Mouse (Mus musculus) lung, embryonic 14.5 days (tissue): ENCODE data around the gene Usp45. TPM values are rescaled to one million over a fixed set of nuclear protein-coding genes. Genes with fewer than 3 reads are reported as not detected.

Experiments used
- ATAC-seq: fragments of 200-750 bp; cut with Nextera tagmentation; 2 replicates; pipeline ENCODE4 v1.8.0; 2017; ENCODE audit warnings: mild to moderate bottlenecking, moderate TSS enrichment, moderate library complexity; ENCODE audit not compliant: insufficient read depth
- DNase-seq: peaks from one replicate; pipeline ENCODE4 v3.0.0-alpha.2; 2015
- H3K27ac ChIP-seq: fragments of 300-500 bp; sonication (generic); 2 replicates; pipeline ENCODE4 v1.5.1; 2014; ENCODE audit warnings: low read depth, mild to moderate bottlenecking, moderate library complexity
- H3K27me3 ChIP-seq: fragments of 300-500 bp; sonication (generic); 2 replicates; pipeline ENCODE4 v1.6.1; 2014; ENCODE audit warnings: low read length, control low read depth; ENCODE audit not compliant: insufficient read depth
- H3K36me3 ChIP-seq: fragments of 300-500 bp; sonication (generic); 2 replicates; pipeline ENCODE4 v1.6.1; 2014; ENCODE audit warnings: control low read depth; ENCODE audit not compliant: insufficient read depth
- H3K4me1 ChIP-seq: fragments of 300-500 bp; sonication (generic); 2 replicates; pipeline ENCODE4 v1.6.1; 2014; ENCODE audit warnings: antibody characterized with exemption, control low read depth; ENCODE audit not compliant: insufficient read depth
- H3K4me2 ChIP-seq: fragments of 300-500 bp; sonication (generic); 2 replicates; pipeline ENCODE4 v1.6.1; 2014; ENCODE audit warnings: mild to moderate bottlenecking
- H3K4me3 ChIP-seq: fragments of 300-500 bp; sonication (generic); 2 replicates; pipeline ENCODE4 v1.5.1; 2014; ENCODE audit warnings: low read depth, low read length
- H3K9ac ChIP-seq: fragments of 300-500 bp; sonication (generic); 2 replicates; pipeline ENCODE4 v1.6.1; 2014
- H3K9me3 ChIP-seq: fragments of 300-500 bp; sonication (generic); 2 replicates; pipeline ENCODE4 v1.6.1; 2016; ENCODE audit warnings: low read depth, low read length, control low read depth
- CTCF ChIP-seq: IDR thresholded peaks from 2 replicates; pipeline ENCODE4 v1.5.1; 2016; ENCODE audit warnings: antibody characterized with exemption, low read depth
- WGBS: fragments of 180-500 bp; shearing (Covaris S2); extraction: QIAGEN DNeasy Blood & Tissue Kit; methylation state at CpG from one replicate; pipeline ENCODE4 v1.1.7; 2014; 5-methylcytosine and 5-hydroxymethylcytosine counted together
- polyA plus RNA-seq: library from polyadenylated mRNA; unstranded; fragments of >200 nt; fragmentation: Nextera tagmentation; extraction: Ambion mirVana; gene quantifications from 2 replicates; pipeline ENCODE4 v1.2.1, GENCODE M21; 2014

The Usp45 gene
- polyA plus RNA-seq, 1 experiment from 2014 or later, result 12.8 TPM

GRCm38 (mm10) chr4:21885831-21886230 lies 118.9 kb downstream of the Usp45 start:
- 81% methylated on average over 8 of the region's 8 CpGs for WGBS
- Histone ChIP-seq H3K27ac (no peak overlapping the region), H3K4me2 (no peak overlapping the region), H3K27me3 (no peaks in the 10 kb centered on the region), H3K4me3 (no peak overlapping the region), H3K4me1 (no peaks in the 10 kb centered on the region), H3K9ac (no peak overlapping the region), H3K9me3 (no peaks in the 10 kb centered on the region), H3K36me3 (no peaks in the 10 kb centered on the region)
- DNase-seq (no peak), ATAC-seq (no peak)
- TF ChIP-seq CTCF, result no peak

Other genes starting within 250 kb of the Usp45 start
- gene Prdm13, start 81.2 kb upstream of the Usp45 start, polyA plus RNA-seq, result not detected in 2 replicates
- gene Ccnc, start 39.5 kb upstream of the Usp45 start, polyA plus RNA-seq, result 46.8 and 51.1 TPM in 2 replicates
- gene Tstd3, start 56 bp downstream of the Usp45 start, polyA plus RNA-seq, result 11.3 and 11.4 TPM in 2 replicates
- gene Pnisr, start 80.4 kb downstream of the Usp45 start, polyA plus RNA-seq, result 131 and 139 TPM in 2 replicates
- gene Coq3, start 112.5 kb downstream of the Usp45 start, polyA plus RNA-seq, result 14.3 and 17.0 TPM in 2 replicates
- gene Faxc, start 164.2 kb downstream of the Usp45 start, polyA plus RNA-seq, result 8.0 TPM in 2 replicates